Mouse (Mus musculus): ENCODE measurements around the gene Nfe2l2.

DNA sequence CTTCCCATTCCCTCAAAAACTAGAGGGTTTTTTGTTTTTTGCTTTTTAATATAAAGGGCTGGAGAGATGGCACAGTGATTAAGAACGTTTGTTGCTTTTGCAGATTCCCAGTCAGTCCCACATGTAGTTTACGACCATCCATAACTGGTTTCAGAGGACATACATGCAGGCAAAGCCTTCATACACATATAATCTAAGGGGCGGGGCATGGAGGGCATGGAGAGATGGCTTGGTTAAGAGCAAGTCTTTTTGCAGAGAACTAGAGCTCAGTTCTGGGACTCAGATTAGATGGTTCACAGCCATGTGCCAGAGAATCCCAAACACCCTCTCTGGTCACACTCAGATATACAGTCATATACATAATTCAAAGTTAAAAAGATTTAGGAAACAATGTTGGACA lies 31.9 kb downstream of the Nfe2l2 start:
- TF ChIP-seq FLI1 (IDR thresholded peaks at IDR 0.05; ENCODE audit: low read length), result no peak
- TF ChIP-seq GATA1 (IDR thresholded peaks at IDR 0.05; ENCODE audit: borderline replicate concordance, low read length), result no peak
